Mouse (Mus musculus) 3134 (cell line): ENCODE results near the gene Rnf148.

Experiments used
- DNase-seq: peaks from one replicate; pipeline ENCODE4 v3.0.0-alpha.2; 2011; ENCODE audit warnings: low spot score; ENCODE audit not compliant: insufficient read length; ENCODE audit errors: extremely low read depth

The Rnf148 gene

DNA sequence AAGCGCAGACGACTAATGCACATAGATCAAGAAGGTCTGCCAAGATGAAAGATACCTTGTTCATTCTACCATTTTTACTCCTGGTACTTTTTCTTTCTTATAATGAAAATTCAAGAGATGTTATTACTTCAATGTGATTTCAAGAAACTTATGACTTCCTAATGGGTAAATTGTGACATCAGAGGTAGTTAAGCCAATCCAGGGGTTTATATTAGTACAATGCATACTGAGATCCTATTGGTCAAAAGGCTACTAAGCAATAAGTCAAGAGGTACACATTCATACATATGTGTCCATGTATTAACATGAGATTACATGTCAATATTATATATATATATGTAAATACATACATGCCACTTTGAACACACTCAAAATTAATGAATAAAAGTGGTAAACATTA is at the start of gene Rnf148:
TSS of gene Rnf148 (minus strand) at position 101 of the 400 bp plus-strand sequence.
- no peak for DNase-seq

- DNase-seq = no peak
These were observed 45.9 kb upstream of the Rnf148 start for GRCm38 (mm10) chr6:23700879-23701278.

- DNase-seq = no peak
These were observed 23.2 kb upstream of the Rnf148 start for GRCm38 (mm10) chr6:23678172-23678571.

DNA sequence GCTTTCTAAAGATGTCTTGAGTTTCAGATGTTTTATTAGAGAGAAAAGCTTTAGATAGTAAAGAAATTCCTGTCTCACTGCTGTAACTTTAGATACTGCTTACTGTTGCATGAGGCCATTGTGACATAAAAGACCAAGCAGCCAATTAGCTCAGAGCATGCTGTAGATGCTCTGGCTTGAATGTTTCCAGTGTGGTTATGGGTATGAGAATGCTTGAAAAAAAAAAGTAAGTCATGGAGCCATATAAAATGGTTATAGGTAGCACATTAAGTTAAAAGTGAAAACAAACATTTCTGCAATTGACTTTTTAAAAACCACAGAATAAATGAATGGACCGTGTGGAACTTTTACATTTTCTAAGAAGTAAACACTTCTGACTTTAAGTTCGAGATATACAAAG is 4.7 kb downstream of the Rnf148 start, which contains the start of gene Rnf133:
TSS of gene Rnf133 (minus strand) at position 101 of the 400 bp plus-strand sequence.
- DNase-seq = no peak

- DNase-seq = no peak
These were observed 6.2 kb downstream of the Rnf148 start for GRCm38 (mm10) chr6:23648732-23649131.

DNA sequence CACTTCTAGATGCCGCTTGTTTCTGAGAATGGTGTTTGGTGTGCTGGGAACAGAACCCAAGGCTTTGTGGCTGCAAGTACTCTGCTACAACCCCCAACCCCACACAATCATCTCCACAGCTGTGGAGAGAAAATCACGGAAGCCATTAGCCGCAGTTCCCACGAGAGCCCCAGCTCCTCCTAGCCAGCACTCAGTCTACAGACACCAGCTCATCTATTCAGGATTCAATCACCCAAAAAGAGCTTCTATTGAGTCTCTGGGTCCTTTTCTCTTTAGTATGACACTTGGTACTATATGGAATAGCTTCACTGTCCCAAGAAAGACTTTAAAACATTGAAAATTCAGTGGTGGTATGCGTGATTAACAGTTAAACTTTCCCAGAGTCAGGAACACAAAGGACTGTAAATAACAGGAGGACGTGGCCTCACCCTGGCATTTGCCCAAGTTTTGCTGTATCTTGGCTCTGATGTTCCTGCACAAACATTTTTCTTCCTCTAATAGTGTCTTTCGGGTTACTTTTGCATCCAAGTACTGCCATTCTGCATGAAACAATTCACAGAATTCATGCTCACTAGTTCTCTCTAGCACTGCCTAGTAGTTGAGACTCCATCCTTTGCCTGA is 7.2 kb downstream of the Rnf148 start:
- DNase-seq = no peak

DNA sequence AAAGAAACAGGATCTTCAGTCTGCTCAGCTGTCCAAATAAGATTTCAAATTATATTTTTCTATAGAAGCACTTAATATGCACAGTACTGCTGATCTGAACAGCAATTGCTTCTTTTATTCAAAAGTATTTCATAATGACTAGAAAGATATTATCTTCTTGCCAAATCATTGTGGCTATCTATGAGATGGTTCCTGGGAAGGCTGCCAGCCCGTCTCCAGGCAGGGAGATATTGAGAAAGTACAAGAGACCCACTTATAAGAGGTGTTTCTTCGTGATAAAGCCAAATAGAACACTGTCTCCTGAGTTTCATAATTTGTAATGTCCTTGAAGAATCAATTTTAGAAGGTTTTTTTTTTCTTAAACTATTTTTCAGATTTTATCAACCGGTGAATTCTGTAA is 17.9 kb downstream of the Rnf148 start:
- no peak for DNase-seq

DNA sequence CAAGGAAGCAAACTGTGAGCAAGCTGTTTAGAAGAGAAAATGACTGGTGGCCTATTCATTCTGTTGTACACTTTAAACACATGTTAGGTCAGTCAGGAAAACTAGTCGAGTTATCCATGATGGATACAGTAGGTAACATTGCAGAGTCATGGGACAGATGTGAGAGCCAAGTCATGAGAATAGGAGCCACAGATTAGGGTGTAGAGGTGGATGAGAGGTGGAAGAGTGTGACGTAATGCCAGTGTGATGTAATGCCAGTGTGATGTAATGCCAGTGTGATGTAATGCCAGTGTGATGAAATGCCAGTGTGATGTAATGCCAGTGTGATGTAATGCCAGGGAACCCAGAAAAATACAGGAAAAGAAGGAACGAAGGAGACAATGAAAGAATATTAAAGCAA is 19.7 kb downstream of the Rnf148 start:
- no peak for DNase-seq

DNA sequence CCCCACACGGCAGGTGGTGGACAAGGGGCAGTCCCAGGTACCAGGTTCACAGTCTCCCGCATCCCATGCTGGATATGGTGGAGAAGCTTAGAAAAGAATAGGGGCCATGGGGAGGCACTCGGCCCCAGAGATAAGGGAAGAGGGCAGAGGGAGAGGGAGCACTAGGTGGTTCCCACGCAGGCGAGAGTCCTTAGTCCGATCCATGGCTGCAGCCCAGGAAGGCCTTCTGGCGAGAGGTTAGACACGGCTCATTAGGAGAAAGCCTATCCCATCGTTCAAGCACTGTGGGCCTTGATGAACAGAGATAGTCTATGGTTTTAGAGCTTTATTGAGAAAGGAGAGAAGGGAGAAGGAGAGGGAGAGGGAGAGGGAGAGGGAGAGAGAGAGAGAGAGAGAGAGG is 20.9 kb downstream of the Rnf148 start:
- no peak for DNase-seq

- no peak for DNase-seq
These were observed 24.5 kb downstream of the Rnf148 start for GRCm38 (mm10) chr6:23630465-23630864.
